Mouse (Mus musculus) MEL (cell line): ENCODE data around the gene Tubgcp3.

Experiments
- E2F4 ChIP-seq: IDR thresholded peaks from 2 replicates; pipeline ENCODE4 v1.6.1; 2011; ENCODE audit warnings: low read depth, low read length, improper control_type of control experiment, borderline replicate concordance
- ETS1 ChIP-seq: IDR thresholded peaks from 2 replicates; pipeline ENCODE4 v1.6.1; 2012; ENCODE audit warnings: low read depth, mild to moderate bottlenecking, inconsistent platforms, low read length, improper control_type of control experiment, moderate library complexity
- GATA1 ChIP-seq: IDR thresholded peaks from 2 replicates; pipeline ENCODE4 v1.6.1; 2011; ENCODE audit warnings: low read depth, low read length, improper control_type of control experiment
- POLR2A ChIP-seq, 2 experiments: IDR thresholded peaks; 2 replicates each; pipeline ENCODE4 v1.6.1; 2011 to 2012; ENCODE audit warnings: low read length in 2 of 2, mild to moderate bottlenecking in 2 of 2, control low read depth in 1 of 2, improper control_type of control experiment in 1 of 2, low read depth in 1 of 2, moderate library complexity in 1 of 2; ENCODE audit not compliant: control insufficient read depth in 1 of 2, insufficient read depth in 1 of 2, poor library complexity in 1 of 2
- UBTF ChIP-seq: IDR thresholded peaks from 2 replicates; pipeline ENCODE4 v1.6.1; 2012; ENCODE audit warnings: low read depth, mild to moderate bottlenecking, inconsistent platforms, low read length, improper control_type of control experiment, moderate library complexity, borderline replicate concordance; ENCODE audit not compliant: insufficient read depth
- USF1 ChIP-seq: IDR thresholded peaks from 2 replicates; pipeline ENCODE4 v1.6.1; 2014; ENCODE audit warnings: low read depth, mild to moderate bottlenecking, inconsistent platforms, low read length, improper control_type of control experiment, moderate library complexity

GRCm38 (mm10) chr8:12711623-12712022, 39.6 kb upstream of the Tubgcp3 start:
- no peak for TF ChIP-seq UBTF
- TF ChIP-seq USF1 = no peak
- TF ChIP-seq ETS1 = no peak
- no peak for TF ChIP-seq POLR2A (IDR thresholded peaks at IDR 0.05; ENCODE audit: control insufficient read depth in 1 of 2, insufficient read depth in 1 of 2, low read depth in 1 of 2, low read length in 2 of 2, poor library complexity in 1 of 2)
- no peak for TF ChIP-seq GATA1
- no peak for TF ChIP-seq E2F4
